Mouse (Mus musculus) intestine, embryonic 14.5 days (tissue): ENCODE measurements around the gene Dennd4b. TPM values are rescaled to one million over a fixed set of nuclear protein-coding genes. Genes with fewer than 3 reads are reported as not detected.

ENCODE experiments used
- ATAC-seq: fragments of 200-750 bp; cut with Nextera tagmentation; replicated peaks from 2 replicates; pipeline ENCODE4 v1.8.0; 2017; ENCODE audit warnings: low read depth, moderate number of reproducible peaks, moderate TSS enrichment, moderate library complexity; ENCODE audit not compliant: low FRiP score, low TSS enrichment
- DNase-seq: peaks from one replicate; pipeline ENCODE4 v3.0.0-alpha.2; 2018; ENCODE audit warnings: low spot score
- H3K27ac ChIP-seq: fragments of 300-500 bp; sonication (generic); 2 replicates; pipeline ENCODE4 v1.5.1; 2014; ENCODE audit warnings: low read depth, mild to moderate bottlenecking, control low read depth
- H3K27me3 ChIP-seq: fragments of 300-500 bp; sonication (generic); replicated peaks from 2 replicates; pipeline ENCODE4 v1.6.1; 2014; ENCODE audit warnings: low read length, control low read depth; ENCODE audit not compliant: control insufficient read depth, insufficient read depth
- H3K36me3 ChIP-seq: fragments of 300-500 bp; sonication (generic); 2 replicates; pipeline ENCODE4 v1.6.1; 2014; ENCODE audit warnings: low read length, control low read depth; ENCODE audit not compliant: control insufficient read depth, insufficient read depth
- H3K4me1 ChIP-seq: fragments of 300-500 bp; sonication (generic); replicated peaks from 2 replicates; pipeline ENCODE4 v1.6.1; 2014; ENCODE audit warnings: low read length, control low read depth, mixed read lengths; ENCODE audit not compliant: control insufficient read depth, insufficient read depth
- H3K4me2 ChIP-seq: fragments of 300-500 bp; sonication (generic); 2 replicates; pipeline ENCODE4 v1.6.1; 2014; ENCODE audit warnings: low read length
- H3K4me3 ChIP-seq: fragments of 300-500 bp; sonication (generic); 2 replicates; pipeline ENCODE4 v1.5.1; 2014; ENCODE audit warnings: low read depth, low read length, control low read depth, mixed read lengths
- H3K9ac ChIP-seq: fragments of 300-500 bp; sonication (generic); 2 replicates; pipeline ENCODE4 v1.6.1; 2014; ENCODE audit warnings: mild to moderate bottlenecking, low read length
- H3K9me3 ChIP-seq: fragments of 300-500 bp; sonication (generic); 2 replicates; pipeline ENCODE4 v1.6.1; 2016; ENCODE audit warnings: low read length, control low read depth; ENCODE audit not compliant: control insufficient read depth
- WGBS: fragments of 180-500 bp; shearing (Covaris S2); extraction: QIAGEN DNeasy Blood & Tissue Kit; methylation state at CpG from one replicate; pipeline ENCODE4 v1.1.7; 2014; 5-methylcytosine and 5-hydroxymethylcytosine counted together
- polyA plus RNA-seq: library from polyadenylated mRNA; unstranded; fragments of >200 nt; fragmentation: Nextera tagmentation; extraction: Ambion mirVana; gene quantifications from 2 replicates; pipeline ENCODE4 v1.2.1, GENCODE M21; 2014

The Dennd4b gene
- 3.6 and 4.9 TPM in 2 replicates for polyA plus RNA-seq

- Histone ChIP-seq H3K27ac (peak within 1 kb of the TSS; percentile 97), H3K4me1 (peaks cover 10% of the 10 kb centered on the region), H3K36me3 (peaks cover 46% of the 10 kb centered on the region), H3K9me3 (no peaks in the 10 kb centered on the region), H3K27me3 (no peaks in the 10 kb centered on the region), H3K4me3 (peak within 1 kb of the TSS; percentile 78), H3K4me2 (peak within 1 kb of the TSS; percentile 79), H3K9ac (peak within 1 kb of the TSS; percentile 86)
- ATAC-seq (peak; percentile 92), DNase-seq (peak; percentile 96)
- WGBS, result under 1% methylated on average over 71 of the region's 87 CpGs
Observed at GRCm38 (mm10) chr3:90265034-90265931, at the start of gene Dennd4b. Dennd4b (plus strand) TSS chr3:90265185.

GRCm38 (mm10) chr3:90215825-90216380 lies 49.1 kb upstream of the Dennd4b start:
- WGBS, result 39% methylated on average over 1 of the region's 1 CpGs
- ATAC-seq, result no peak
- no peak overlapping the region for H3K4me3 ChIP-seq
- no peaks in the 10 kb centered on the region for H3K9me3 ChIP-seq
- no peak overlapping the region for H3K9ac ChIP-seq
- no peak overlapping the region for H3K4me2 ChIP-seq
- no peaks in the 10 kb centered on the region for H3K27me3 ChIP-seq
- H3K27ac ChIP-seq, result no peak overlapping the region
- peaks cover 22% of the 10 kb centered on the region for H3K4me1 ChIP-seq
- DNase-seq, result no peak
- peaks cover 17% of the 10 kb centered on the region for H3K36me3 ChIP-seq

- ATAC-seq (no peak; the same call in 1 of the 2 replicates), DNase-seq (peak; percentile 70)
- peak overlapping the region; percentile 73 for H3K27ac ChIP-seq
- 7% methylated on average over 6 of the region's 6 CpGs for WGBS
- H3K9me3 ChIP-seq, result no peaks in the 10 kb centered on the region
- no peaks in the 10 kb centered on the region for H3K27me3 ChIP-seq
- peak overlapping the region; percentile 61 for H3K9ac ChIP-seq
- H3K36me3 ChIP-seq, result peaks cover 8% of the 10 kb centered on the region
- H3K4me3 ChIP-seq, result peak overlapping the region; percentile 52
- peaks cover 13% of the 10 kb centered on the region for H3K4me1 ChIP-seq
- peak overlapping the region; percentile 52 for H3K4me2 ChIP-seq
Observed at GRCm38 (mm10) chr3:90220088-90220487, 44.9 kb upstream of the Dennd4b start.

- H3K27ac ChIP-seq, result peak overlapping the region; percentile 73
- no peaks in the 10 kb centered on the region for H3K27me3 ChIP-seq
- ATAC-seq (peak; percentile 84), DNase-seq (peak; percentile 85)
- H3K4me3 ChIP-seq, result peak overlapping the region; percentile 52
- H3K36me3 ChIP-seq, result peaks cover 12% of the 10 kb centered on the region
- no peaks in the 10 kb centered on the region for H3K9me3 ChIP-seq
- peak overlapping the region; percentile 61 for H3K9ac ChIP-seq
- WGBS, result under 1% methylated on average over 18 of the region's 20 CpGs
- H3K4me1 ChIP-seq, result peaks cover 13% of the 10 kb centered on the region
- peak overlapping the region; percentile 52 for H3K4me2 ChIP-seq
Observed at GRCm38 (mm10) chr3:90220531-90220951, 44.4 kb upstream of the Dennd4b start.

GRCm38 (mm10) chr3:90221123-90221522 lies 43.9 kb upstream of the Dennd4b start:
- Histone ChIP-seq H3K4me2 (peak overlapping the region; percentile 52), H3K4me1 (peaks cover 13% of the 10 kb centered on the region), H3K27ac (peak overlapping the region; percentile 73; the same call in 1 of the 2 replicates), H3K27me3 (no peaks in the 10 kb centered on the region), H3K9me3 (no peaks in the 10 kb centered on the region), H3K9ac (peak overlapping the region; percentile 61), H3K4me3 (peak overlapping the region; percentile 52), H3K36me3 (peaks cover 17% of the 10 kb centered on the region)
- no peak for ATAC-seq
- DNase-seq, result no peak
- 20% methylated on average over 5 of the region's 5 CpGs for WGBS

GRCm38 (mm10) chr3:90222455-90222854 lies 42.5 kb upstream of the Dennd4b start:
- DNase-seq (no peak), ATAC-seq (no peak)
- Histone ChIP-seq H3K4me3 (no peak overlapping the region), H3K36me3 (peaks cover 17% of the 10 kb centered on the region), H3K4me2 (no peak overlapping the region), H3K9ac (no peak overlapping the region), H3K9me3 (no peaks in the 10 kb centered on the region), H3K4me1 (peaks cover 13% of the 10 kb centered on the region), H3K27ac (no peak overlapping the region), H3K27me3 (no peaks in the 10 kb centered on the region)
- 89% methylated on average over 4 of the region's 4 CpGs for WGBS

- Histone ChIP-seq H3K9ac (no peak overlapping the region), H3K36me3 (peaks cover 17% of the 10 kb centered on the region), H3K27me3 (no peaks in the 10 kb centered on the region), H3K9me3 (no peaks in the 10 kb centered on the region), H3K4me3 (no peak overlapping the region), H3K27ac (no peak overlapping the region), H3K4me2 (no peak overlapping the region), H3K4me1 (peaks cover 13% of the 10 kb centered on the region)
- DNase-seq, result no peak
- 71% methylated on average over 3 of the region's 3 CpGs for WGBS
- ATAC-seq, result no peak
Observed at GRCm38 (mm10) chr3:90222941-90223340, 42.0 kb upstream of the Dennd4b start.

- DNase-seq (no peak), ATAC-seq (no peak)
- no peak overlapping the region for H3K4me2 ChIP-seq
- peaks cover 13% of the 10 kb centered on the region for H3K4me1 ChIP-seq
- H3K27me3 ChIP-seq, result no peaks in the 10 kb centered on the region
- no peak overlapping the region for H3K27ac ChIP-seq
- H3K4me3 ChIP-seq, result no peak overlapping the region
- peaks cover 17% of the 10 kb centered on the region for H3K36me3 ChIP-seq
- WGBS, result 80% methylated on average over 10 of the region's 10 CpGs
- no peak overlapping the region for H3K9ac ChIP-seq
- no peaks in the 10 kb centered on the region; the same call in 1 of the 2 replicates for H3K9me3 ChIP-seq
Observed at GRCm38 (mm10) chr3:90224331-90224730, 40.7 kb upstream of the Dennd4b start.
